Mouse (Mus musculus) lung, postnatal 36 days (tissue): ENCODE data around the gene Zfp575.

ENCODE experiments used
- DNase-seq: peaks from one replicate; pipeline ENCODE4 v3.0.0; 2022; ENCODE audit warnings: mixed read lengths

Gene Zfp575

GRCm38 (mm10) chr7:24600941-24601597 lies 13.6 kb upstream of the Zfp575 start:
- DNase-seq: peak; percentile 97

DNA sequence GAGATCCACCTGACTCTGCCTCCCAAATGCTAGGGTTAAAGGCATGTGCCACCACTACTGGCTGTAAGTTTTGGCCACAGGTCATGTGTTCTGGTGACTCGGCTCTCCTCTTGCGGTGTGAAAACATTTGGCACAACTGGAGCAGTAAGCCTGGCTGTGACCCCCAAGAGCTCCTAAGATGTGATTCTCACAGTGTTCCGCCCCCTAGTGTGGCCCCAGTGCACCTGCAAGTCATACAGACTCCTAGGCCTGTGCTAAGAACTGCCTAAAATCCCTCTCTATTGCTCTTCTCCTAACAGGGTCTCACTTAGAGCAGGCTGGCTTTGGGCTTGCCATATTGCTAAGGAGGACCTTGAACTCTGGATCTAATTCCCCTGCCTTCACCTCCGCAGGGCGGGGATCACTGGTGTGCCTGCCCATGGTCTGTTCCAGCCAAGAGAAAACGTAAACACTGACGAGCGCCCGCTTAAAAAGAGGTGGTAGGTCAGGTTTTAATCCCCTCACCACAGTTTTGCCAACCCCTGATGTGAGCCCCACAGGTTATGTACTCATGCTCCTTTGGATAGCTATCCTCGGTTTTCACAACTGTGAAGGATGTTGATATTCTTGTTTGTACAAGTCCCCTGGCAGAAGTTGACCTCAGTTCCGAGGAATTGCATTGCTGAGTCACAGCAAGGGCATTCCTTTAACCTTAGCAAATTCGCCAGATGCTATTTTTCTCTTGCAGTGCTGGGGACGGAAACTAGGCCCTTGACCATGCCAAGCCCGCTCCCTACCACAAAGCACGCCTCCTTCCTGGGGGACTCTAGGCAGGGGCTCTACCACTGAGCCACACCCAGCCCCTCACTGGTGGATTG lies 12.0 kb upstream of the Zfp575 start:
- DNase-seq: peak; percentile 58

DNA sequence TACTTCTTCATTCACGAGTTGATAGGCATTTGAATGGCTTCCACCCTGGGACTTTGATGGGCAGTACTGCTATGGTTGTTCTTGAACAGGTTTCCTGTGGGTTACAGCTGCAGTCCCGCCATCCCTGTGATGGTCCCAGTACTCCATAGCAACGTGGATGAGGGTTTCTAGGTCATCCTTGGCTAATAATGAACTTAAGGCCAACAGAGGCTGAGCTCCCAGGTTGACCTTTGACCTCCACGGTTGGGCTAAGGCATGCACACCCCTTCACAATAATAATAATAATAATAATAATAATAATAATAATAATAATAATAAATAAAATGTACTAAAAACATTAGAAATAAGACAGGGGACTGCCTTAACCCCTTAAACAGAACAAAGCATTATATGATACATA lies 10.7 kb upstream of the Zfp575 start:
- DNase-seq: no peak

DNA sequence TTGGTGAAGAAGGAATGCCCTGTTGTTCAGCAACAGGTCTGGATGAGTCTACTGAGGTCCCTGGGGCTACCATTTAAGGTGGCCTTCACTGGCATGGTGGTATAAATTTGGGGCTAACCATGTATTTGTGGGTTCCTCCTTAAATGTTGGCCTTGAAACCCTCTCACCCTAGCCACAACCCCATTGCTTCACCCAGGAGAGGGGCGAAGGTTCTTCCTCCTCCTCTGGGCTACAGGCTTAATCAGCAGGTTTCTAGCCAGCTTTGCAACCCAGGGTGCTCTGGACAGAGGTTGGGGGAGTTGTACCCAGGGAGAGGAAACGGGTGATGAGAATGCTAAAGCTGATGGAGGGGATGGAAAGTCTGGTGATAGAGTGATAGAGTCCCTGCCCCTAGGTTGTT lies 8.0 kb upstream of the Zfp575 start:
- DNase-seq: no peak

- DNase-seq: no peak
Observed at GRCm38 (mm10) chr7:24594309-24594803, 6.9 kb upstream of the Zfp575 start.

DNA sequence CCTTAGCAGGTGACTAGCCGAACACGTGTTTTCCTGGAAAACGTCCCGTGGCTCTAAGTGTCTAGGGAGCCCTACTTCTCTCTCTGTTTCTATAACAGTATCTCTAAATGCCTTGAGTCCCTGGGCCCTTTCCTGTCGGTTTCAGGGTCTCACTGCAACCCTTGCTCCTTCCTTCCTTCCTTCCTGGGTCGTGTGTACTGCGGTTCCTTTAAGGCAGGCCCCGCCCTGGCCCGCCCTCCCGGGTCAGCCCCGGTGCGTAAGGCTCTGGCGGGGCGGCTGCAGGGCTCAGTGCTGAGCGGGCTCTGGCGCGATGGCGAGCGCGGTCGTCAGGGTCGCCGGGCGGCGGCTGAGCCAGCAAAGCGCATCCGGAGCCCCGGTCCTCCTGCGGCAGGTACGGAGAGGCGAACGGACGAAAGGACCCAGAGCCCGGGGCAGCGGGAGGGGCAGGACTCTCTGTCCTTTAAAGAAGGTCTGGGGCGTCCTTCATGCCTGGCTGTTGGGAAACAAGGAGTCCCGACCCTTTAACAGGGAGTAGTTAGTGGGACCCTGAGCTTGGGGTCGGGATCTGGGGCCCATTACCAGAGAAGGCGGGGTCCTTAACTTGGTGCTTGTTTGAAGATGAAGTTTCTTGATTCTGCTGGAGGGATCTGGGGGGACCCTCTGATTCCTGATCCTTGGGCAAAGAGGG lies 6.3 kb upstream of the Zfp575 start:
- peak; percentile 86 for DNase-seq

- DNase-seq: no peak
Observed at GRCm38 (mm10) chr7:24592781-24593180, 5.3 kb upstream of the Zfp575 start.

DNA sequence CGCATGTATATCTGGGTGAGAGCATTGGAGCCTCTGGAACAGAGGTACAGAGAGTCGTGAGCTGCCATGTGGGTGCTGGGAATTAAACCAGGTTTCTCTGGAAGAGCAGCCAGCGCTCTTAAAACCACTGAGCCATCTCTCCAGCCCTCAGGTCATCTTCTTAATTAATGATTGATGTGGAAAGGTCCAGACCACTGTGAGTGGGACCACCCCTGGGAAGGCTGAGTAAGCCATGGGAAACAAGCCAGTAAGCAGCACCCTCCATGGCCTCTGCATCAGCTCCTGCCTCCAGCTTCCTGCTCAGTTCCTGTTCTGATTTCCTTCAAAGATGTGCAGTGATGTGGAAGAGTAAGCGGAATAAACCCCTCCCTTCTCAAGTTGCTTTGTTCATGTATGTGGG lies 4.7 kb upstream of the Zfp575 start:
- no peak for DNase-seq

DNA sequence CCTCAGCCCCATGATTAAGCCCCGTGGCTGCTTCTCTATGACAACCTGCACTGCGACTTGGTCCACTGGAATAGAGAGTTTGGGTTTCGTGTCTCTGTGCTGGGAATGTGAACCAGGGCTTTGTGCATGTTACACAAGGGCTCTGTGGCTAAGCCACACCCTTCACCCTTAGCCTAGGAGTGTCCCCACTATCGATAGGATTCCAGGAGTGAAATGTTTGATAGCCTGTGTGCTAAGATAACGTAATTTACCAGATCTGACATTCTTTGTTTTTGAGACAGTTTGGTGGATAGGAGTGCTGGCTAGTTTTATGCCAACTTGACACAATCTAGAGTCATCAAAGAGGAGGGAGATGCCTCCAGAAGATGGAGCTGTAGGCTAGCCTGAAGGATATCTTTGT lies 4.3 kb upstream of the Zfp575 start:
- DNase-seq: no peak

GRCm38 (mm10) chr7:24588336-24588735 lies 895 bp upstream of the Zfp575 start:
- DNase-seq: peak; percentile 79

- no peak for DNase-seq
Observed at GRCm38 (mm10) chr7:24586828-24587227, 613 bp downstream of the Zfp575 start.

GRCm38 (mm10) chr7:24585995-24586394 lies 1.4 kb downstream of the Zfp575 start:
- no peak for DNase-seq

DNA sequence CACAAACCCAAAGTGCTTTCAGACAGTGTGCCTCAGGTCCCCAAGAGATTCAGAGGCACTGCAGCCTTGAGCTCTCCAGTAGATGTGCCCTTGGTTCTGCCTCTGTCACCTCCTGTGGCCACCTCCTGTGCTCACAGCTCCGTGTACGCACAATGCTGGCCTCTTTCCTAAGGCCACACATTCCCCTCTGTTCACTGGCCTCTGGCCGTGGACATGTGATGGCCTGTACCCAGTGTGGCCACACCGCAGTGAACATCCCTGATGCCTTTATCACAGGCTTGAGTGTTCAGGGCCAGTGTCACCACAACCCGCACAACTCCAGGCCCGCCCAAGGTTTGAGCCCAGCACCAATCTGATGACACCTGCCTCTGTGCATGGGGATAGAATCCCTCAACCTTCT lies 2.6 kb downstream of the Zfp575 start:
- no peak for DNase-seq

DNA sequence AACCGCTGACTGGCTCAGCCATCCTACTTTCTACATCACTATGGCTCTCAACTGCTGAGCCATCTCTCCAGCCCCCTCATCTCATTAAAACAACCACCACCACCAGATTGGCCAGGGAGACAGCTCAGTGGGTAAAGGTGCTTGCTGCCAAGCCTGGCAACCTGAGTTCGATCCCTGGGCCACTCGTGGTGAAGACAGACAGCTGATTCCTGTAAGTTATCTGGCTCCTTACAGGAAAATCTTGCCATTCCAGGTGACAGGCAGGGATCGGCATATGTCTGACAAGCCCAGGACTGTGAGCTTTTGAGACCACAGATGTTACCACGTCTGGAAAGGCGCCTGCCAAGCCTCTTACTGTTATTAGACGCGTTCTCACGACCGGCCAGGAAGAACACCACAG lies 9.6 kb downstream of the Zfp575 start:
- no peak for DNase-seq

DNA sequence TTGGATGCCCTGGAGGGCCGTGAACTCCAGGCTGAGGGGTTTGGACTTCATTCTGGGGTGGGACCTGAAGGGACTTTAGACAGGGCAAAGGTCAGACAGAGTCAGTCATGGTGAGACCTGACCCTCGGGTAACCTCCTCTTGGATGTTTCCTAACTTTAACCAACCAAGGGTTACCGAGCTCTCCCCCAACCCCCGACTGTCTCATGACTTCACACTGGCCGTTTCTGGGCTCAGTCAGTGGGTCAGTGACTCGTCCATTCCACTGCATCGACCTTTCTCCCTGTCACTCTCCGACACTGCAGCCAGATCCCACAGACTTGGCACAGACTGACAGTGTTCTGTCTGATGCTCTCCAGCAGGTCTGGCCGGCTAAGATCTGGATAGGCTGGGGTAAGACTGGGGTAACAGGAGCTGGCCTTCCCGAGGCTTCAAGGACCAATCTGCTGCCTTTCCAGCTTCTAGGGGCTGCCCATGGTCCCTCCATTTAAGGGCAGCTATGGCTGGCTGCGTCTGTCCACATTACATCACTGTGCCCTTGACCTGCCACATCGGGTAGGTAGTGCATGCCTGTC lies 13.1 kb downstream of the Zfp575 start:
- DNase-seq: no peak

GRCm38 (mm10) chr7:24572455-24572854 lies 15.0 kb downstream of the Zfp575 start:
- DNase-seq: no peak

DNA sequence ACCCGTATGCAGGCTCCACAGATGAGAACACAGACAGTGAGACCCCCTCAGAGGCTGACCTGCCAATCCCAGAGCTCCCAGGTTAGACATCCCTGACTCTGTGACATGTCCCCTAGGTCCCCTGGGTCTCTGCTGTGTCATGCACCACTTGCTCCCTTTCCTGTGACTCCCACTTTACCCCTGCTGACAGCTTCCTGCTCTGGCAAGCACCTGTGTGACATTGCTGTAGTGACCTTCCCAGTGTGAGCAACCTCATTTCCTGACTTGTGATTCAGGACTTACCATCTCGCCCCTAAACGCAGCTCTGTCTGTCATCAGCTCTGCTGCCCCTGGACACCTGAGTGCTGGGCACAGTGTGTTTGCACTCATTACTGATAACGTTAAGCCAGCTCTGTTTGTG lies 16.4 kb downstream of the Zfp575 start:
- no peak for DNase-seq

DNA sequence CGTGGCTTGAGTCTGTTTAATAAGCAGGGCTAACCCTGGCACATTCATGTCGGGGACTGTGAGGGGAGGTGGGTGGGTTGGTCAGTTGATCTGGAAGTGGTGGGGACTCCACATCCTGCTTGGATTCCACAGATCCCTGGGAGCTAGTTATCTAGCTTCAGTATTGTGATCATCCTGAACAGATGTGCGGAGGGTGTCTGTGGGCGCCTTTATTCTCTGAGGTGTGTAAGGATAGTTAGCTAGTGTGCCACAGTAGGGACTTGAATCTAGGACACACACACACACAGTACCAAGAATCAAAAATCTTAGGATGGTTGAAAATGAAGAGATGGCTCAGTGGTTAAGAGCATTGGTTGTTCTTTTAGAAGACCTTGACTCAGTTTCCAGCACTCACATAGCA lies 18.9 kb downstream of the Zfp575 start:
- no peak for DNase-seq

DNA sequence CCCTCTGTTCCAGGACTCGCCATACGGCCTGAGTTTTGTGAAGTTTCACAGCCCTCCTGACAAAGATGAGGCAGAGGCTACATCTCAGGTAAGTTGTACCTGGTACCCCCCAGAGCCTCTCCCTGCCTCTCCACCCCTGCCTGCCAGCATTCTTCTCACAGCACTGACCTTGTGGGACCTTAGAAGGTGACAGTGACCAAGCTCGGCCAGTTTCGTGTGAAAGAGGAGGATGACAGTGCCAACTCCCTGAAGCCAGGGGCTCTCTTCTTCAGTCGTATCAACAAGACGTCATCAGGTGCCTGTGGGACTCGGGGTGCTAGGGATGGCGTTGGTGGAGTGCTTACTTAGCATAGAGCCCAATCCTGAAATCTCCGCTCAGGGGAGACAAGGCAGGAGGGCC lies 21.2 kb downstream of the Zfp575 start:
- DNase-seq: no peak

GRCm38 (mm10) chr7:24565627-24566026 lies 21.8 kb downstream of the Zfp575 start:
- DNase-seq: no peak

- DNase-seq: peak; percentile 85
Observed at GRCm38 (mm10) chr7:24564607-24565265, 22.7 kb downstream of the Zfp575 start.

DNA sequence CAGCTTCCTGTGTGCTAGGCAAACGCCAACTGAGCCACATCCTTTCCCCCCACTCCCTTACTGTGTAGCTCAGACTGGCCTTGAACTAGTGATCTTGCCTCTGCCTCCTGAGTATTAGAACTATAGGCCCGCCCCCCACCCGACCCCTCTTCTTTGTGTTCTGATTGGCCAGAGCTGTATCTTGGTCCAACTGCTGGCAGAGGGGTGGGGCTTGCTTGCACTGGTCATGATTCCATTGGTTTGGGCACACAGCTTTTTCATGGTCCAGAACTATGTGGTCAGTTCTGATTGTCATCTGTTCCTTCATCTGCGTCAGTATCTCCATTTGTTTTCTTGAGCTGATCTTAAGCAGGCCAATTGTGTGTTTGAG lies 23.6 kb downstream of the Zfp575 start:
- DNase-seq: no peak
